Mouse (Mus musculus): ENCODE measurements around the gene Sema5a. TPM values are rescaled to one million over a fixed set of nuclear protein-coding genes. Genes with fewer than 3 reads are reported as not detected.

Sema5a gene
- polyA plus RNA-seq, 1 experiment from 2014 or later = 0.59 TPM

- Histone ChIP-seq H3K4me1 (replicated peaks) (no peaks in the 10 kb centered on the region), H3K4me2 (no peak overlapping the region), H3K27me3 (no peaks in the 10 kb centered on the region), H3K4me3 (replicated peaks) (no peak overlapping the region), H3K9ac (no peak overlapping the region), H3K36me3 (replicated peaks) (no peaks in the 10 kb centered on the region), H3K27ac (replicated peaks) (no peak overlapping the region), H3K9me3 (replicated peaks) (no peaks in the 10 kb centered on the region)
- WGBS (ENCODE audit: insufficient replicate concordance) = 71% methylated on average over 6 of the region's 6 CpGs
- ATAC-seq (ENCODE audit: insufficient read depth) = no peak
Observed at GRCm38 (mm10) chr15:32613718-32614117, 369.1 kb downstream of the Sema5a start.

GRCm38 (mm10) chr15:32615773-32616172 lies 371.2 kb downstream of the Sema5a start:
- Histone ChIP-seq H3K4me1 (replicated peaks) (no peaks in the 10 kb centered on the region), H3K27me3 (no peaks in the 10 kb centered on the region), H3K27ac (replicated peaks) (no peak overlapping the region), H3K4me2 (no peak overlapping the region), H3K9ac (no peak overlapping the region), H3K9me3 (replicated peaks) (no peaks in the 10 kb centered on the region), H3K4me3 (replicated peaks) (no peak overlapping the region), H3K36me3 (replicated peaks) (no peaks in the 10 kb centered on the region)
- 60% methylated on average over 5 of the region's 5 CpGs for WGBS (ENCODE audit: insufficient replicate concordance)
- ATAC-seq (ENCODE audit: insufficient read depth) = no peak

- Histone ChIP-seq H3K36me3 (replicated peaks) (no peaks in the 10 kb centered on the region), H3K4me2 (no peak overlapping the region), H3K4me3 (replicated peaks) (no peak overlapping the region), H3K27ac (replicated peaks) (no peak overlapping the region), H3K27me3 (no peaks in the 10 kb centered on the region), H3K9me3 (replicated peaks) (no peaks in the 10 kb centered on the region), H3K4me1 (replicated peaks) (no peaks in the 10 kb centered on the region), H3K9ac (no peak overlapping the region)
- 45% methylated on average over 2 of the region's 2 CpGs for WGBS (ENCODE audit: insufficient replicate concordance)
- ATAC-seq (ENCODE audit: insufficient read depth) = no peak
Observed at GRCm38 (mm10) chr15:32619199-32619598, 374.6 kb downstream of the Sema5a start.

GRCm38 (mm10) chr15:32623037-32623739 lies 378.6 kb downstream of the Sema5a start:
- H3K27me3 ChIP-seq = no peaks in the 10 kb centered on the region
- no peaks in the 10 kb centered on the region for H3K4me1 ChIP-seq (replicated peaks)
- H3K9ac ChIP-seq = no peak overlapping the region
- H3K4me2 ChIP-seq = no peak overlapping the region
- no peak for ATAC-seq (ENCODE audit: insufficient read depth)
- no peak overlapping the region for H3K4me3 ChIP-seq (replicated peaks)
- no peaks in the 10 kb centered on the region for H3K36me3 ChIP-seq (replicated peaks)
- H3K9me3 ChIP-seq (replicated peaks) = no peaks in the 10 kb centered on the region
- WGBS (ENCODE audit: insufficient replicate concordance) = 51% methylated on average over 12 of the region's 12 CpGs
- no peak overlapping the region for H3K27ac ChIP-seq (replicated peaks)

- Histone ChIP-seq H3K9me3 (replicated peaks) (no peaks in the 10 kb centered on the region), H3K27ac (replicated peaks) (no peak overlapping the region), H3K4me3 (replicated peaks) (no peak overlapping the region), H3K36me3 (replicated peaks) (no peaks in the 10 kb centered on the region), H3K4me1 (replicated peaks) (no peaks in the 10 kb centered on the region), H3K9ac (no peak overlapping the region), H3K27me3 (no peaks in the 10 kb centered on the region), H3K4me2 (no peak overlapping the region)
- WGBS (ENCODE audit: insufficient replicate concordance) = 66% methylated on average over 4 of the region's 4 CpGs
- ATAC-seq (ENCODE audit: insufficient read depth) = no peak
Observed at GRCm38 (mm10) chr15:32624106-32624505, 379.5 kb downstream of the Sema5a start.

- no peak overlapping the region for H3K27ac ChIP-seq (replicated peaks)
- ATAC-seq (ENCODE audit: insufficient read depth) = no peak
- WGBS (ENCODE audit: insufficient replicate concordance) = 52% methylated on average over 2 of the region's 2 CpGs
- H3K9ac ChIP-seq = no peak overlapping the region
- H3K4me2 ChIP-seq = no peak overlapping the region
- no peaks in the 10 kb centered on the region for H3K27me3 ChIP-seq
- no peaks in the 10 kb centered on the region for H3K9me3 ChIP-seq (replicated peaks)
- H3K4me3 ChIP-seq (replicated peaks) = no peak overlapping the region
- H3K4me1 ChIP-seq (replicated peaks) = no peaks in the 10 kb centered on the region
- no peaks in the 10 kb centered on the region for H3K36me3 ChIP-seq (replicated peaks)
Observed at GRCm38 (mm10) chr15:32626031-32626430, 381.4 kb downstream of the Sema5a start.

GRCm38 (mm10) chr15:32633713-32634112 lies 389.1 kb downstream of the Sema5a start:
- WGBS (ENCODE audit: insufficient replicate concordance) = 82% methylated on average over 8 of the region's 8 CpGs
- H3K36me3 ChIP-seq (replicated peaks) = no peaks in the 10 kb centered on the region
- no peaks in the 10 kb centered on the region for H3K9me3 ChIP-seq (replicated peaks)

GRCm38 (mm10) chr15:32637879-32638278 lies 393.3 kb downstream of the Sema5a start:
- H3K4me2 ChIP-seq = no peak overlapping the region
- no peak overlapping the region for H3K9ac ChIP-seq
- no peak overlapping the region for H3K4me3 ChIP-seq (replicated peaks)
- H3K36me3 ChIP-seq (replicated peaks) = no peaks in the 10 kb centered on the region
- H3K27ac ChIP-seq (replicated peaks) = no peak overlapping the region
- H3K4me1 ChIP-seq (replicated peaks) = no peaks in the 10 kb centered on the region
- no peak for ATAC-seq (ENCODE audit: insufficient read depth)
- H3K9me3 ChIP-seq (replicated peaks) = no peaks in the 10 kb centered on the region
- 64% methylated on average over 3 of the region's 3 CpGs for WGBS (ENCODE audit: insufficient replicate concordance)
- H3K27me3 ChIP-seq = no peaks in the 10 kb centered on the region

More at GRCm38 (mm10) chr15:32633713-32634112, 389.1 kb downstream of the Sema5a start:
- no peak overlapping the region for H3K4me3 ChIP-seq (replicated peaks)
- H3K4me2 ChIP-seq = no peak overlapping the region
- no peaks in the 10 kb centered on the region for H3K4me1 ChIP-seq (replicated peaks)
- H3K27ac ChIP-seq (replicated peaks) = no peak overlapping the region
- ATAC-seq (ENCODE audit: insufficient read depth) = no peak
- no peak overlapping the region for H3K9ac ChIP-seq
- H3K27me3 ChIP-seq = no peaks in the 10 kb centered on the region

- H3K36me3 ChIP-seq (replicated peaks) = no peaks in the 10 kb centered on the region
Observed at GRCm38 (mm10) chr15:32647061-32647687, 402.6 kb downstream of the Sema5a start.

GRCm38 (mm10) chr15:32654046-32654445 lies 409.4 kb downstream of the Sema5a start:
- H3K9me3 ChIP-seq (replicated peaks) = no peaks in the 10 kb centered on the region
- WGBS (ENCODE audit: insufficient replicate concordance) = 60% methylated on average over 3 of the region's 3 CpGs
- no peaks in the 10 kb centered on the region for H3K4me1 ChIP-seq (replicated peaks)
- no peak overlapping the region for H3K27ac ChIP-seq (replicated peaks)
- no peak overlapping the region for H3K4me2 ChIP-seq
- no peak overlapping the region for H3K4me3 ChIP-seq (replicated peaks)
- H3K9ac ChIP-seq = no peak overlapping the region
- no peaks in the 10 kb centered on the region for H3K27me3 ChIP-seq
- H3K36me3 ChIP-seq (replicated peaks) = no peaks in the 10 kb centered on the region
- ATAC-seq (ENCODE audit: insufficient read depth) = no peak

More at GRCm38 (mm10) chr15:32647061-32647687, 402.6 kb downstream of the Sema5a start:
- H3K27ac ChIP-seq (replicated peaks) = no peak overlapping the region
- H3K27me3 ChIP-seq = no peaks in the 10 kb centered on the region
- no peak overlapping the region for H3K9ac ChIP-seq
- H3K4me3 ChIP-seq (replicated peaks) = no peak overlapping the region
- ATAC-seq (ENCODE audit: insufficient read depth) = no peak
- no peaks in the 10 kb centered on the region for H3K9me3 ChIP-seq (replicated peaks)
- no peak overlapping the region for H3K4me2 ChIP-seq
- H3K4me1 ChIP-seq (replicated peaks) = no peaks in the 10 kb centered on the region
- WGBS (ENCODE audit: insufficient replicate concordance) = 33% methylated on average over 1 of the region's 1 CpGs

- Histone ChIP-seq H3K4me2 (no peak overlapping the region), H3K4me1 (replicated peaks) (no peaks in the 10 kb centered on the region), H3K27me3 (no peaks in the 10 kb centered on the region), H3K36me3 (replicated peaks) (no peaks in the 10 kb centered on the region), H3K27ac (replicated peaks) (no peak overlapping the region), H3K9me3 (replicated peaks) (no peaks in the 10 kb centered on the region), H3K9ac (no peak overlapping the region), H3K4me3 (replicated peaks) (no peak overlapping the region)
- WGBS (ENCODE audit: insufficient replicate concordance) = 53% methylated on average over 4 of the region's 4 CpGs
- ATAC-seq (ENCODE audit: insufficient read depth) = no peak
Observed at GRCm38 (mm10) chr15:32656017-32656416, 411.4 kb downstream of the Sema5a start.
